Mouse (Mus musculus) midbrain, embryonic 11.5 days (tissue): Measurements from ENCODE around the gene Ctsg. TPM values are rescaled to one million over a fixed set of nuclear protein-coding genes. Genes with fewer than 3 reads are reported as not detected.

ENCODE experiments used
- microRNA-seq: library from miRNA; unstranded; fragments of <30 nt; microRNA quantifications from one replicate; pipeline ENCODE4, GENCODE M21; 2017
- polyA plus RNA-seq: library from polyadenylated mRNA; unstranded; fragments of >200 nt; fragmentation: Nextera tagmentation; extraction: Ambion mirVana; gene quantifications from 2 replicates; pipeline ENCODE4 v1.2.1, GENCODE M21; 2014

Ctsg gene
- polyA plus RNA-seq, 1 experiment from 2014 or later: not detected

Small RNA genes lying within 50 kb of the gene (microRNA-seq; reads per million reads assigned to microRNA genes)
- not detected for gene Mir6949

Other genes with a start within 250 kb of the Ctsg start
- gene Nynrin, start 248.6 kb downstream of the Ctsg start, polyA plus RNA-seq: 10.7 and 12.0 TPM in 2 replicates
- 0.03 and 0.23 TPM in 2 replicates for gene Cbln3, start 218.2 kb downstream of the Ctsg start, polyA plus RNA-seq
- 8.5 and 8.7 TPM in 2 replicates for gene Khnyn, start 217.6 kb downstream of the Ctsg start, polyA plus RNA-seq
- 25.0 and 27.8 TPM in 2 replicates for gene Sdr39u1, start 202.3 kb downstream of the Ctsg start, polyA plus RNA-seq
- not detected in 2 replicates for gene Cma1, start 157.9 kb downstream of the Ctsg start, polyA plus RNA-seq
- gene Cma2, start 151.6 kb downstream of the Ctsg start, polyA plus RNA-seq: not detected in 2 replicates
- gene Mcpt1, start 84.6 kb downstream of the Ctsg start, polyA plus RNA-seq: not detected in 2 replicates
- gene Mcpt9, start 72.1 kb downstream of the Ctsg start, polyA plus RNA-seq: not detected in 2 replicates
- not detected in 2 replicates for gene Mcpt2, start 60.5 kb downstream of the Ctsg start, polyA plus RNA-seq
- not detected in 2 replicates for gene Mcpt4, start 40.3 kb downstream of the Ctsg start, polyA plus RNA-seq
- not detected in 2 replicates for gene Mcpt8, start 17.3 kb downstream of the Ctsg start, polyA plus RNA-seq
- gene Gzme, start 18.1 kb upstream of the Ctsg start, polyA plus RNA-seq: not detected in 2 replicates
- gene Gzmd, start 30.0 kb upstream of the Ctsg start, polyA plus RNA-seq: not detected in 2 replicates
- not detected in 2 replicates for gene Gzmg, start 57.0 kb upstream of the Ctsg start, polyA plus RNA-seq
- not detected in 2 replicates for gene Gzmn, start 72.0 kb upstream of the Ctsg start, polyA plus RNA-seq
- gene Gzmf, start 108.8 kb upstream of the Ctsg start, polyA plus RNA-seq: not detected in 2 replicates
- gene Gzmc, start 132.1 kb upstream of the Ctsg start, polyA plus RNA-seq: not detected in 2 replicates
- gene Gzmb, start 159.7 kb upstream of the Ctsg start, polyA plus RNA-seq: not detected in 2 replicates